Mouse (Mus musculus): ENCODE results near the gene Tmem132d.

GRCm38 (mm10) chr5:128146901-128147645, 285.8 kb downstream of the Tmem132d start:
- TF ChIP-seq USF1 (IDR thresholded peaks at IDR 0.05; ENCODE audit: low read depth): no peak
- TF ChIP-seq CTCF (IDR thresholded peaks at IDR 0.05; ENCODE audit: control insufficient read depth, insufficient read depth, insufficient read length): no peak
- no peak for TF ChIP-seq CEBPB (IDR thresholded peaks at IDR 0.05; ENCODE audit: low read depth)
- no peak for TF ChIP-seq MYOG (IDR thresholded peaks at IDR 0.05; ENCODE audit: control insufficient read depth, extremely low read depth, insufficient read length)
